Mouse (Mus musculus) heart, embryonic 11.5 days (tissue): ENCODE results near the gene Olfr1291-ps1. TPM values are rescaled to one million over a fixed set of nuclear protein-coding genes. Genes with fewer than 3 reads are reported as not detected.

ENCODE experiments used
- ATAC-seq: fragments of 200-750 bp; cut with Nextera tagmentation; replicated peaks from 2 replicates; pipeline ENCODE4 v1.8.0; 2017; ENCODE audit warnings: moderate library complexity; ENCODE audit not compliant: insufficient number of reproducible peaks, low FRiP score, low TSS enrichment
- H3K27ac ChIP-seq: fragments of 300-500 bp; sonication (generic); 2 replicates; pipeline ENCODE4 v1.5.1; 2014; ENCODE audit warnings: mild to moderate bottlenecking, low read depth, low read length
- H3K27me3 ChIP-seq: fragments of 300-500 bp; sonication (generic); 2 replicates; pipeline ENCODE4 v1.6.1; 2014; ENCODE audit warnings: mild to moderate bottlenecking, low read length, mixed read lengths; ENCODE audit not compliant: control insufficient read depth, insufficient read depth
- H3K36me3 ChIP-seq: fragments of 300-500 bp; sonication (generic); 2 replicates; pipeline ENCODE4 v1.6.1; 2014; ENCODE audit warnings: mild to moderate bottlenecking, low read length, moderate library complexity, mixed read lengths; ENCODE audit not compliant: control insufficient read depth, insufficient read depth
- H3K4me1 ChIP-seq: fragments of 300-500 bp; sonication (generic); 2 replicates; pipeline ENCODE4 v1.6.1; 2014; ENCODE audit warnings: low read length; ENCODE audit not compliant: control insufficient read depth, insufficient read depth
- H3K4me2 ChIP-seq: fragments of 300-500 bp; sonication (generic); 2 replicates; pipeline ENCODE4 v1.6.1; 2014; ENCODE audit warnings: mild to moderate bottlenecking, moderate library complexity
- H3K4me3 ChIP-seq: fragments of 300-500 bp; sonication (generic); 2 replicates; pipeline ENCODE4 v1.5.1; 2014; ENCODE audit warnings: low read depth, low read length
- H3K9ac ChIP-seq: fragments of 300-500 bp; sonication (generic); 2 replicates; pipeline ENCODE4 v1.6.1; 2014; ENCODE audit warnings: mild to moderate bottlenecking, low read depth, low read length, moderate library complexity
- H3K9me3 ChIP-seq: fragments of 300-500 bp; sonication (generic); replicated peaks from 2 replicates; pipeline ENCODE4 v1.6.1; 2016; ENCODE audit warnings: low read length; ENCODE audit not compliant: control insufficient read depth
- whole genome bisulfite sequencing: fragments of 180-500 bp; shearing (Covaris S2); extraction: QIAGEN DNeasy Blood & Tissue Kit; methylation state at CpG from one replicate; pipeline ENCODE4 v1.1.7; 2014; ENCODE audit not compliant: insufficient replicate concordance; 5-methylcytosine and 5-hydroxymethylcytosine counted together
- polyA plus RNA-seq: library from polyadenylated mRNA; unstranded; fragments of >200 nt; fragmentation: Nextera tagmentation; extraction: Ambion mirVana; gene quantifications from 2 replicates; pipeline ENCODE4 v1.2.1, GENCODE M21; 2014

Olfr1291-ps1 gene
- polyA plus RNA-seq = 0.04 and 0.13 TPM in 2 replicates

- H3K27me3 ChIP-seq = no peaks in the 10 kb centered on the region
- H3K36me3 ChIP-seq = no peaks in the 10 kb centered on the region
- 89% methylated on average over 3 of the region's 3 CpGs for WGBS
- H3K4me2 ChIP-seq = no peak within 1 kb of the TSS
- H3K9me3 ChIP-seq = no peaks in the 10 kb centered on the region
- H3K4me1 ChIP-seq = no peaks in the 10 kb centered on the region
- ATAC-seq = no peak
- H3K4me3 ChIP-seq = no peak within 1 kb of the TSS
- H3K27ac ChIP-seq = no peak within 1 kb of the TSS
- no peak within 1 kb of the TSS for H3K9ac ChIP-seq
Observed at GRCm38 (mm10) chr2:111496880-111497279, at the start of gene Olfr1291-ps1. Olfr1291-ps1 (plus strand) TSS chr2:111497180.

DNA sequence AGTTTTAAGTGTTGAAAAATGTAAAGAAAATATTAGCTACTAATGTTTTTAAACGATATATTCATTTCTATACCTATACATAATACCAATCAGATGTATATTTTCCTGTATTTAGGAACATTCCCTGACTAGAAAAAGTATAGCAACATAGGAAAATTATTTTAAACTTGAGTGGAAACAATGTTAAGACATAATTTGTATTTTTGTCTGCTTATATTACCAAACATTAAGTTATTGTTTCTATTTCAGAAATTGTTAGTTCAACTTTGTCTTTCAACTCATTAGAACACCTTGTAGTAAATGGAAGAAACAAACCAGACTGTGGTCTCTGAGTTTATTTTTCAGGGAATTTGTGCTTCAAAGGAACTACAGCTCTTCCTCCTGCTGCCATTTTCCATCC lies 48.1 kb upstream of the Olfr1291-ps1 start, which contains the start of gene Olfr1287:
Olfr1287 (plus strand) TSS at position 301 of the 400 bp plus-strand sequence.
- Histone ChIP-seq H3K27me3 (no peaks in the 10 kb centered on the region), H3K9ac (no peak within 1 kb of the TSS), H3K4me1 (no peaks in the 10 kb centered on the region), H3K4me2 (no peak within 1 kb of the TSS), H3K27ac (no peak within 1 kb of the TSS), H3K9me3 (no peaks in the 10 kb centered on the region), H3K36me3 (no peaks in the 10 kb centered on the region), H3K4me3 (no peak within 1 kb of the TSS)
- WGBS = 54% methylated on average over 1 of the region's 1 CpGs
- ATAC-seq = no peak

DNA sequence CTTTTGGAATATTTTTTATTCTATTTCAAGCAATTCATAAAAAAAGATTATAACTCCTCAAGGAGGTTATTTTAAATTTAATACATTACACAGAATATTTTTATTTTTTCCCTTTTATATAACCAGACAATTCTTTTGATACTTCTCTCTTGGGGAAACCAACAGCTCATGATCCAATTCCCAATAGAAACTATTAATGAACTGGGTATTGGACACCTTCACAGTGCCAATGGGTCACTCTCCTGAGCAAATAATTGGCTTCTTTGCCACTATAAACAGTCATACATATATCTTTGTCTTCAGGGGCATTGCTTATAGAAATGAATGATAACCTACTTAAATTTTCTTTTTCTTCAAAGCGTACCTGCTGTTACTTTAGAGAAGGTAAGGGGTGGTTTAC lies 23.2 kb upstream of the Olfr1291-ps1 start, which contains the start of gene Olfr1288:
Olfr1288 (plus strand) TSS at position 301 of the 400 bp plus-strand sequence.
- Histone ChIP-seq H3K27ac (no peak within 1 kb of the TSS), H3K9me3 (no peaks in the 10 kb centered on the region), H3K4me3 (no peak within 1 kb of the TSS), H3K4me1 (no peaks in the 10 kb centered on the region), H3K36me3 (no peaks in the 10 kb centered on the region), H3K27me3 (no peaks in the 10 kb centered on the region), H3K4me2 (no peak within 1 kb of the TSS), H3K9ac (no peak within 1 kb of the TSS)
- 80% methylated on average over 1 of the region's 1 CpGs for WGBS
- no peak for ATAC-seq

DNA sequence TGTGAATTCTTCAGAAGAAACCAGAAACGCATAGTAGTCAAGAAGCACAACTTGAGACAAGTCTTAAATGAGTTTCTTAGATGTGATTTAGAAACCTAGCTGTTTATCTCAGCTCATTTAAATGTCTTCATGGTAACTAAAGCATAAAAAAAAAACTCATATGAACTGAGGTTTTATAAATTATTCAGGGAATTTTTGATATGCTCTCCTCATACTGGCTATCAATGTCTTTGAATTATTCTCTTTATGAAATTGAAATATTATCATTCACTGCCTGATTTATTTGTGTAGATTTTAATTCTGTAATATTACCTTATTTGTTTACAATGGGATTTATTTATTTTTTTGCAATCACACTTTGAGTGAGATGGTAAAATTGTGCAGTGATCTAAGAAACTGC lies 16.5 kb upstream of the Olfr1291-ps1 start, which contains the start of gene Olfr1289:
Olfr1289 (plus strand) TSS at position 301 of the 400 bp plus-strand sequence.
- no peak for ATAC-seq
- Histone ChIP-seq H3K9ac (no peak within 1 kb of the TSS), H3K27ac (no peak within 1 kb of the TSS), H3K4me3 (no peak within 1 kb of the TSS), H3K27me3 (no peaks in the 10 kb centered on the region), H3K4me2 (no peak within 1 kb of the TSS), H3K9me3 (no peaks in the 10 kb centered on the region), H3K4me1 (no peaks in the 10 kb centered on the region), H3K36me3 (no peaks in the 10 kb centered on the region)
- 64% methylated on average over 1 of the region's 1 CpGs for WGBS

GRCm38 (mm10) chr2:111493729-111494128 lies 3.3 kb upstream of the Olfr1291-ps1 start, which contains the start of gene Olfr1290:
Olfr1290 (minus strand) TSS chr2:111493829.
- ATAC-seq = no peak
- H3K4me1 ChIP-seq = no peaks in the 10 kb centered on the region
- H3K27ac ChIP-seq = no peak within 1 kb of the TSS
- no peak within 1 kb of the TSS for H3K4me3 ChIP-seq
- H3K9me3 ChIP-seq = no peaks in the 10 kb centered on the region
- no peaks in the 10 kb centered on the region for H3K36me3 ChIP-seq
- H3K4me2 ChIP-seq = no peak within 1 kb of the TSS
- 70% methylated on average over 5 of the region's 5 CpGs for WGBS
- no peaks in the 10 kb centered on the region for H3K27me3 ChIP-seq
- no peak within 1 kb of the TSS for H3K9ac ChIP-seq

GRCm38 (mm10) chr2:111517451-111517850 lies 20.5 kb downstream of the Olfr1291-ps1 start:
- no peaks in the 10 kb centered on the region for H3K27me3 ChIP-seq
- H3K9ac ChIP-seq = no peak overlapping the region
- no peaks in the 10 kb centered on the region for H3K36me3 ChIP-seq
- 83% methylated on average over 10 of the region's 10 CpGs for WGBS
- peaks cover 3% of the 10 kb centered on the region; the same call in 1 of the 2 replicates for H3K9me3 ChIP-seq
- H3K27ac ChIP-seq = no peak overlapping the region
- no peak overlapping the region for H3K4me2 ChIP-seq
- no peak overlapping the region for H3K4me3 ChIP-seq
- no peak for ATAC-seq
- H3K4me1 ChIP-seq = no peaks in the 10 kb centered on the region

GRCm38 (mm10) chr2:111524903-111525302 lies 27.9 kb downstream of the Olfr1291-ps1 start, which contains the start of gene Olfr1293-ps:
Olfr1293-ps (plus strand) TSS chr2:111525203.
- Histone ChIP-seq H3K9me3 (no peaks in the 10 kb centered on the region), H3K27me3 (no peaks in the 10 kb centered on the region), H3K4me3 (no peak within 1 kb of the TSS), H3K4me2 (no peak within 1 kb of the TSS), H3K9ac (no peak within 1 kb of the TSS), H3K27ac (no peak within 1 kb of the TSS), H3K4me1 (no peaks in the 10 kb centered on the region), H3K36me3 (no peaks in the 10 kb centered on the region)
- WGBS = 84% methylated on average over 1 of the region's 1 CpGs
- no peak for ATAC-seq

GRCm38 (mm10) chr2:111540191-111540590 lies 43.2 kb downstream of the Olfr1291-ps1 start, which contains the start of gene Olfr1294:
Olfr1294 (minus strand) TSS chr2:111540291.
- Histone ChIP-seq H3K9me3 (no peaks in the 10 kb centered on the region), H3K4me2 (no peak within 1 kb of the TSS), H3K9ac (no peak within 1 kb of the TSS), H3K27ac (no peak within 1 kb of the TSS), H3K27me3 (no peaks in the 10 kb centered on the region), H3K4me1 (no peaks in the 10 kb centered on the region), H3K4me3 (no peak within 1 kb of the TSS), H3K36me3 (no peaks in the 10 kb centered on the region)
- ATAC-seq = no peak
- 45% methylated on average over 1 of the region's 1 CpGs for WGBS
